Mouse (Mus musculus): Measurements from ENCODE around the gene Trim25.

DNA sequence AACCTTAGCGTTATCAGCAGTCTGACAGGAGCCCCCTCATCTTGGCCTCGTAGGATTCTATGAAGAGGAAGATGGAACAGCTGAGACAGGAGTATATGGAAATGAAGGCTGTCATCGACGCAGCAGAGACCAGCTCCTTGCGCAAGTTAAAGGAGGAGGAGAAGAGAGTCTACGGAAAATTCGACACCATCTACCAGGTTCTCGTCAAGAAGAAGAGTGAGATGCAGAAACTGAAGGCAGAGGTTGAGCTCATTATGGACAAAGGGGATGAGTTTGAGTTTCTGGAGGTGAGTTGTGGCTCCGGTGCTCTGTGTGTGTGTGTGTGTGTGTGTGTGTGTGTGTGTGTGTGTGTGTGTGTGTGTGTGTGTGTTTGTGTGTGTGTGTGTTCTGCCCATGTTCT, 9.9 kb downstream of the Trim25 start:
- no peak for TF ChIP-seq EP300 (IDR thresholded peaks at IDR 0.05; ENCODE audit: low read depth in 1 of 2, low read length in 2 of 2)
- no peak for TF ChIP-seq CTCF (IDR thresholded peaks at IDR 0.05 in 2 of 3, conservative IDR thresholded peaks at IDR 0.05 in 1 of 3; ENCODE audit: control insufficient read depth in 1 of 3, insufficient read depth in 1 of 3, low read depth in 2 of 3, low read length in 3 of 3, poor library complexity in 1 of 3, severe bottlenecking in 1 of 3)
- TF ChIP-seq POLR2A (IDR thresholded peaks at IDR 0.05; ENCODE audit: control insufficient read depth in 1 of 2, insufficient read depth in 1 of 2, low read depth in 1 of 2, low read length in 2 of 2, poor library complexity in 1 of 2): no peak
- TF ChIP-seq HCFC1 (IDR thresholded peaks at IDR 0.05; ENCODE audit: low read depth, low read length): no peak
- no peak for TF ChIP-seq CHD2 (IDR thresholded peaks at IDR 0.05; ENCODE audit: low read length)
- TF ChIP-seq RCOR1 (IDR thresholded peaks at IDR 0.05; ENCODE audit: low read depth, low read length): no peak
- TF ChIP-seq GATA1 (IDR thresholded peaks at IDR 0.05; ENCODE audit: low read depth, low read length): no peak
- TF ChIP-seq RAD21 (IDR thresholded peaks at IDR 0.05; ENCODE audit: low read depth, low read length): no peak
- TF ChIP-seq ZMIZ1 (IDR thresholded peaks at IDR 0.05; ENCODE audit: low read depth, low read length): no peak
- TF ChIP-seq POLR2AphosphoS2 (IDR thresholded peaks at IDR 0.05; ENCODE audit: low read length): no peak
- no peak for TF ChIP-seq UBTF (IDR thresholded peaks at IDR 0.05; ENCODE audit: borderline replicate concordance, insufficient read depth, low read depth, low read length)
- no peak for TF ChIP-seq E2F4 (IDR thresholded peaks at IDR 0.05; ENCODE audit: borderline replicate concordance, low read depth, low read length)
- no peak for TF ChIP-seq MAZ (IDR thresholded peaks at IDR 0.05; ENCODE audit: low read depth, low read length)
- no peak for TF ChIP-seq SMC3 (IDR thresholded peaks at IDR 0.05; ENCODE audit: low read depth, low read length)
